Mouse (Mus musculus): ENCODE data around the gene Tfdp1. TPM values are rescaled to one million over a fixed set of nuclear protein-coding genes. Genes with fewer than 3 reads are reported as not detected.

Tfdp1 gene
- polyA plus RNA-seq, 1 experiment from 2014 or later: 155 TPM

- peaks cover 39% of the 10 kb centered on the region for H3K36me3 ChIP-seq (ENCODE audit: control insufficient read depth, insufficient read depth, low read length)
- no peaks in the 10 kb centered on the region for H3K27me3 ChIP-seq (ENCODE audit: control insufficient read depth, insufficient read depth, low read depth, low read length)
- H3K27ac ChIP-seq (ENCODE audit: low read length): no peak overlapping the region
- no peak overlapping the region for H3K4me2 ChIP-seq (ENCODE audit: low read depth, low read length)
- no peak overlapping the region for H3K9ac ChIP-seq (ENCODE audit: low read length)
- WGBS: 67% methylated on average over 2 of the region's 2 CpGs
- no peaks in the 10 kb centered on the region for H3K9me3 ChIP-seq (ENCODE audit: control insufficient read depth, low read length)
- ATAC-seq (ENCODE audit: low read depth): no peak
- H3K4me3 ChIP-seq (ENCODE audit: low read length): no peak overlapping the region
- H3K4me1 ChIP-seq (replicated peaks; ENCODE audit: control insufficient read depth, insufficient read depth, low read length): peaks cover 15% of the 10 kb centered on the region
These were observed 3.8 kb downstream of the Tfdp1 start for GRCm38 (mm10) chr8:13342340-13342739.

- Histone ChIP-seq H3K4me3 (ENCODE audit: low read length) (no peak overlapping the region), H3K27ac (ENCODE audit: low read length) (no peak overlapping the region), H3K4me1 (replicated peaks; ENCODE audit: control insufficient read depth, insufficient read depth, low read length) (peaks cover 9% of the 10 kb centered on the region), H3K27me3 (ENCODE audit: control insufficient read depth, insufficient read depth, low read depth, low read length) (no peaks in the 10 kb centered on the region), H3K9me3 (ENCODE audit: control insufficient read depth, low read length) (no peaks in the 10 kb centered on the region), H3K9ac (ENCODE audit: low read length) (no peak overlapping the region), H3K36me3 (ENCODE audit: control insufficient read depth, insufficient read depth, low read length) (peaks cover 45% of the 10 kb centered on the region), H3K4me2 (ENCODE audit: low read depth, low read length) (no peak overlapping the region)
- no peak for ATAC-seq (ENCODE audit: low read depth)
- 93% methylated on average over 4 of the region's 4 CpGs for WGBS
These were observed 4.6 kb downstream of the Tfdp1 start for GRCm38 (mm10) chr8:13343134-13343533.

GRCm38 (mm10) chr8:13350052-13350451, 11.5 kb downstream of the Tfdp1 start:
- Histone ChIP-seq H3K9me3 (ENCODE audit: control insufficient read depth, low read length) (no peaks in the 10 kb centered on the region), H3K4me2 (ENCODE audit: low read depth, low read length) (no peak overlapping the region), H3K9ac (ENCODE audit: low read length) (no peak overlapping the region), H3K36me3 (ENCODE audit: control insufficient read depth, insufficient read depth, low read length) (peaks cover 58% of the 10 kb centered on the region), H3K4me3 (ENCODE audit: low read length) (no peak overlapping the region), H3K4me1 (replicated peaks; ENCODE audit: control insufficient read depth, insufficient read depth, low read length) (no peaks in the 10 kb centered on the region), H3K27ac (ENCODE audit: low read length) (no peak overlapping the region), H3K27me3 (ENCODE audit: control insufficient read depth, insufficient read depth, low read depth, low read length) (no peaks in the 10 kb centered on the region)
- WGBS: 86% methylated on average over 7 of the region's 7 CpGs
- no peak for ATAC-seq (ENCODE audit: low read depth)

GRCm38 (mm10) chr8:13351593-13351992, 13.0 kb downstream of the Tfdp1 start:
- 76% methylated on average over 5 of the region's 5 CpGs for WGBS
- Histone ChIP-seq H3K4me3 (ENCODE audit: low read length) (no peak overlapping the region), H3K36me3 (ENCODE audit: control insufficient read depth, insufficient read depth, low read length) (peaks cover 62% of the 10 kb centered on the region), H3K27ac (ENCODE audit: low read length) (no peak overlapping the region), H3K9me3 (ENCODE audit: control insufficient read depth, low read length) (no peaks in the 10 kb centered on the region), H3K27me3 (ENCODE audit: control insufficient read depth, insufficient read depth, low read depth, low read length) (no peaks in the 10 kb centered on the region), H3K9ac (ENCODE audit: low read length) (no peak overlapping the region), H3K4me2 (ENCODE audit: low read depth, low read length) (no peak overlapping the region), H3K4me1 (replicated peaks; ENCODE audit: control insufficient read depth, insufficient read depth, low read length) (no peaks in the 10 kb centered on the region)
- ATAC-seq (ENCODE audit: low read depth): no peak

GRCm38 (mm10) chr8:13352601-13353000, 14.1 kb downstream of the Tfdp1 start:
- Histone ChIP-seq H3K27me3 (ENCODE audit: control insufficient read depth, insufficient read depth, low read depth, low read length) (no peaks in the 10 kb centered on the region), H3K4me2 (ENCODE audit: low read depth, low read length) (no peak overlapping the region), H3K9me3 (ENCODE audit: control insufficient read depth, low read length) (no peaks in the 10 kb centered on the region), H3K36me3 (ENCODE audit: control insufficient read depth, insufficient read depth, low read length) (peaks cover 63% of the 10 kb centered on the region), H3K4me1 (replicated peaks; ENCODE audit: control insufficient read depth, insufficient read depth, low read length) (no peaks in the 10 kb centered on the region), H3K9ac (ENCODE audit: low read length) (no peak overlapping the region), H3K4me3 (ENCODE audit: low read length) (no peak overlapping the region), H3K27ac (ENCODE audit: low read length) (no peak overlapping the region)
- 84% methylated on average over 8 of the region's 8 CpGs for WGBS
- ATAC-seq (ENCODE audit: low read depth): no peak

GRCm38 (mm10) chr8:13353155-13353833, 14.7 kb downstream of the Tfdp1 start:
- no peaks in the 10 kb centered on the region for H3K9me3 ChIP-seq (ENCODE audit: control insufficient read depth, low read length)
- no peaks in the 10 kb centered on the region for H3K4me1 ChIP-seq (replicated peaks; ENCODE audit: control insufficient read depth, insufficient read depth, low read length)
- 81% methylated on average over 9 of the region's 9 CpGs for WGBS
- H3K36me3 ChIP-seq (ENCODE audit: control insufficient read depth, insufficient read depth, low read length): peaks cover 63% of the 10 kb centered on the region
- H3K9ac ChIP-seq (ENCODE audit: low read length): no peak overlapping the region
- no peak overlapping the region for H3K4me3 ChIP-seq (ENCODE audit: low read length)
- H3K27ac ChIP-seq (ENCODE audit: low read length): no peak overlapping the region
- ATAC-seq (ENCODE audit: low read depth): no peak
- H3K4me2 ChIP-seq (ENCODE audit: low read depth, low read length): no peak overlapping the region
- H3K27me3 ChIP-seq (ENCODE audit: control insufficient read depth, insufficient read depth, low read depth, low read length): no peaks in the 10 kb centered on the region

GRCm38 (mm10) chr8:13353883-13354282, 15.3 kb downstream of the Tfdp1 start:
- Histone ChIP-seq H3K9me3 (ENCODE audit: control insufficient read depth, low read length) (no peaks in the 10 kb centered on the region), H3K4me2 (ENCODE audit: low read depth, low read length) (no peak overlapping the region), H3K4me3 (ENCODE audit: low read length) (no peak overlapping the region), H3K9ac (ENCODE audit: low read length) (no peak overlapping the region), H3K36me3 (ENCODE audit: control insufficient read depth, insufficient read depth, low read length) (peaks cover 64% of the 10 kb centered on the region), H3K4me1 (replicated peaks; ENCODE audit: control insufficient read depth, insufficient read depth, low read length) (no peaks in the 10 kb centered on the region), H3K27me3 (ENCODE audit: control insufficient read depth, insufficient read depth, low read depth, low read length) (no peaks in the 10 kb centered on the region), H3K27ac (ENCODE audit: low read length) (no peak overlapping the region)
- WGBS: 79% methylated on average over 4 of the region's 4 CpGs
- ATAC-seq (ENCODE audit: low read depth): no peak

- no peak for ATAC-seq (ENCODE audit: low read depth)
- Histone ChIP-seq H3K4me2 (ENCODE audit: low read depth, low read length) (no peak overlapping the region), H3K9me3 (ENCODE audit: control insufficient read depth, low read length) (no peaks in the 10 kb centered on the region), H3K4me3 (ENCODE audit: low read length) (no peak overlapping the region), H3K27ac (ENCODE audit: low read length) (no peak overlapping the region), H3K4me1 (replicated peaks; ENCODE audit: control insufficient read depth, insufficient read depth, low read length) (no peaks in the 10 kb centered on the region), H3K9ac (ENCODE audit: low read length) (no peak overlapping the region), H3K36me3 (ENCODE audit: control insufficient read depth, insufficient read depth, low read length) (peaks cover 69% of the 10 kb centered on the region), H3K27me3 (ENCODE audit: control insufficient read depth, insufficient read depth, low read depth, low read length) (no peaks in the 10 kb centered on the region)
- WGBS: 74% methylated on average over 6 of the region's 6 CpGs
These were observed 17.7 kb downstream of the Tfdp1 start for GRCm38 (mm10) chr8:13356221-13356620.

- Histone ChIP-seq H3K27me3 (ENCODE audit: control insufficient read depth, insufficient read depth, low read depth, low read length) (no peaks in the 10 kb centered on the region), H3K27ac (ENCODE audit: low read length) (no peak overlapping the region), H3K4me1 (replicated peaks; ENCODE audit: control insufficient read depth, insufficient read depth, low read length) (no peaks in the 10 kb centered on the region), H3K4me2 (ENCODE audit: low read depth, low read length) (no peak overlapping the region), H3K9me3 (ENCODE audit: control insufficient read depth, low read length) (0 out of 2 replicates have a peak, but pooled peaks cover 1% of the 10 kb centered on the region), H3K36me3 (ENCODE audit: control insufficient read depth, insufficient read depth, low read length) (peaks cover 74% of the 10 kb centered on the region), H3K4me3 (ENCODE audit: low read length) (no peak overlapping the region), H3K9ac (ENCODE audit: low read length) (no peak overlapping the region)
- no peak for ATAC-seq (ENCODE audit: low read depth)
- 58% methylated on average over 10 of the region's 10 CpGs for WGBS
These were observed 18.1 kb downstream of the Tfdp1 start for GRCm38 (mm10) chr8:13356681-13357080.

All from lung, embryonic 16.5 days (tissue).